Mouse (Mus musculus) ovary, adult 18-20 months (tissue): Measurements from ENCODE around the gene Rab3gap2.

Experiments used
- DNase-seq: peaks from one replicate; pipeline ENCODE4 v3.0.0; 2022; ENCODE audit warnings: low spot score, mixed read lengths

The Rab3gap2 gene

DNA sequence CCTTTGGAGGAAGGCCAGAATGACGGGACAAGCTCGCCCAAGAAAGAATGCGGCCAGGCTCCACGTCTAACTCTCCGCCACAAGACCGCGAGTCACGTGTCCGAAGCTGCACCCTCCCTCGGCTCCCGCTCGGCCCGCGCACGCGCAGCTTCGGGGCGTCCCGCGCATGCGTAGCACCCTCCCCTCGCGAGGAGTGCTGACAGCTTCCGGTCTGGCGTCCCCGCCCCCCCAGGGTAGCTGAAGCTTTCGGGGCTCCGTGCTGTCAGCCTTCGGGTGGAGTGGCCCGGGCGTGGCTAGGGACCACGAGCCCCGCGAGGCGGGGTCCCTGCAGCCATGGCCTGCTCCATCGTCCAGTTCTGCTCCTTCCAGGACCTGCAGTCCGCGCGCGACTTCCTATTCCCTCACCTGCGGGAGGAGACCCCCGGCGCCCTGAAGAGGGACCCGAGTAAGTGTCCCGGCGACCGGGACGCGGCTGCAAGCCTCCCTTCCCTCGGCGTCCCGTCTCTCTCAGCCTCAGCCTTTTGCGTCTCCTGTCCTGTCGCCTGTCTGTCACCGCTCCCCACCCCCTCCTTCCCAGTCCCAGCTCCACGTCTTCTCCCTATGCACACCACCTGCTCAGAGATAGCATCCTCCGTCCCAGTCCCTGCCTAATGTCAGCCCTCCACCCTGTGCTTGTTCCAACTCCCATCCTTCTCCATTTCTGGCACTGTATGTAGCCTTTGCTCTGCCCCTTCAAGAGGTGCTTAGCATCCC is at the start of gene Rab3gap2:
Gene Rab3gap2 (plus strand): TSS at position 209 of the 753 bp plus-strand sequence.
- peak; percentile 99 for DNase-seq

DNA sequence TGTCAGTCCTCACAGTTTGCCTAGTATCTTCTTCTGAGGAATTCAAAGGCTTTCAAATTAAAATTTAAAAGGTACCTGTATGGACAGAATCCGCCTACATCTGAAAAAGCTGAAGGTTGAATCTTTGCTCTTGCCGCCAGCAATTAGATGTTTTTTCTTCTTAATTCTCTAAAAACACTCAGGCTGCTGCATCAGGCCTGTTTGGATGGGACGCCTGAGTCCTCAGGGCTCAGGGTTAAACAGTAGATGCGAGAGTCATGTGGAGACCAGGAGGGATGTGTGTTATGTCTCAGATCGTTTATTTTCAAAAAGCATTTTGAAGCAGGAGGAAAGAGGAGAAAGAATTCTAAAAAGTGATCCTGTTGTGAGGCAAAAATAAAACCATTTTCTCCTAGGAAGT is 30.3 kb upstream of the Rab3gap2 start:
- no peak for DNase-seq

DNA sequence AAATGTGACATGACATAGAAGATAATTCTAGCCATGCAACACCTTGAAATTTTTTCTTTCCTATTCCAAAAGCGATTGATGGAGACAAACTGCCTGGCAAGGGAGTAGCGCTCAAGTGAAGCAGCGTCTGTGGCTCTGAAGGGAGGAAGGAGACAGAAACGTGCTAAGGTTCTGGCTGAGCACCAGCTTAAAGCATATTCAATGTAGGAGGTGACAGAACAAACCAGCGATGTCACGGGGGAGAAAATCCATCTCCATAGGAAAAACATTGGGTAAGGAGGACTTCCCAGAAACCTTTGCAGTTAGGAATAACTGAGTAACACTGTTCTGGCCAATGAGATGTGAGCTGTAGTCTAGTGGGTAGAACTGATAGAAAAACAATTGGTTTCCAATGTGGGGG is 26.1 kb upstream of the Rab3gap2 start:
- DNase-seq: no peak

DNA sequence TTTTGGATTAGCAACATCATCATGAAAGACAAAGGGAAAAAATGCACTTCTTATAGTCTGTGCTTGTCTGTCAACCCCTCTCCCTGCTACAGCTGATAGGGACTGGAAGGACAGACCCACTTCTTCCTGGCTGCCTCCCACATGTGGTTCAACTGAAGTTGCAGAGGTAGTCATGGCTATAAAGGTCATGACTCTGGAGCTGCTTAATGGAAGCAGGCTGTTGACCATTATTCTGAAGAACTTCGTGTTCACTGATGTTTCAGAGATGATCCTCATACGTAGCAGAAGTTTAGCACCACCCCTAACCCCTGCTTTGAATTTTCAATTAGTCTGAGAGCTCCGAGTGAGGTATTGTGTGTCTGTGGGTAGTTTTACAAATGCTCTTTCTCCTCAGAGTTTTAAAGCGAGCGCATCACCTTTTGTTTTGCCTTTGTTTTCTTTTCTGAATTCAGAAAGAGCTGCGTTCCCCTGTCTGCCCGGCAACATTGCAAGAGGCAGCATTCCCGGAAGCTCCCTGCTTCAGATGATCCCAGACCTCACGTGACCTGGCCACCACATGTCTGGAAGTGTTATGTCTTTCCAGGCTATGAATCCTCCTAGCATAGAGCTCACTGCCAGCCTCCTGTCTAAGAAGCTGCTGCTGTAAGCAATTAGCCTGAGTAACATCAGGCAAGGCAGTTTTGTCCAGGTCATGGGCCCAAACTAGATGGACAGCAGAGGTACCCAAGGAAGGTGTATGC is 20.2 kb upstream of the Rab3gap2 start:
- DNase-seq: peak; percentile 46

DNA sequence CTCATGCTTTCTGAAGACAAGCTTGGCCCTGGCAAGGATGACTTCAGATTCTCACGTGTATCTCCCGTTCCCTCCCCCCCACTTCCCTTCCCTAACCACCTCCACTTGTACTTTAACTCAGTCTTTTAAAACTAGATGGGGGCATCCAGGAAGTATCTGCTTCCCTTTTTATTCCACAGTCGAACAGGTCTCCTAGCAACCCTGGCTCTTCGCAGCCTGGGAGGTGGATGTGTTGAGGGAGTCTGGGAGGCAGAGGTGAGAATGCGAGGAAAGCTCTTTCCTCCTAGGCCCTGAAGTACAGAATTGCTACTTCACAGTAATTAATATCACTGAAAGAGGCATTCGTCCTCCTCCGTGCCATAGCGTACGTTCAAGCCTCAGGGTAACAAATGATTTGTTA is 18.4 kb upstream of the Rab3gap2 start:
- DNase-seq: no peak

DNA sequence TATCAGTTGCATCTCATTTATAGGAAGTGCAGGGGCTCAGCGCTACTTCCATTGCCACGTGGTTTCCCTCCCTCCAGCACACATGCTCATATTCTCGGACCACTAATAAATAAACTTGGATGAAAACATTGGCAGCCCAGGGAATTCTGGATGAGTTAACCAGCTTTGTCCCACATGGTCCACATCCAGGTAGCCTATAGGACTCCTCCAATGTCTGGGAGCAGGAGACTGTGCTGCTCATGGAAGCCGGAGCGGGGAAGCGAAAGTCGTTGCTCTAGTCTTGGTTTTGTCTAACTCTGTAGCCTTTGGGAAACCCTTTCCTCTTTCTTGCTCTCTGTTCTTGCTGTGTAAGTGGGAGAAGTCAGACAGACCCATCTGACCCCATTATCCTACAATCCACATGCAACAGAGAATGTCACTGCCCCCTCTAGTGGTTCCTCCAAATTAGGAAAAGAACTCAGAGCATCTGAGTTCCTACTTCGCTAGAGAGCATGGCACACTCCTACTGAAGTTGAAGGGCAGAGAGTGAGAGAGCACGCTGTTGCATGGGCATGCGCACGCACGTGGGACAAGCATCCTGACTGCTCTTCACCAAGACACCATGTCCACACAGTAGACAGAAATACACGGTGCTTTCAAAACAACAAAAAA is 16.7 kb upstream of the Rab3gap2 start:
- peak; percentile 33 for DNase-seq

DNA sequence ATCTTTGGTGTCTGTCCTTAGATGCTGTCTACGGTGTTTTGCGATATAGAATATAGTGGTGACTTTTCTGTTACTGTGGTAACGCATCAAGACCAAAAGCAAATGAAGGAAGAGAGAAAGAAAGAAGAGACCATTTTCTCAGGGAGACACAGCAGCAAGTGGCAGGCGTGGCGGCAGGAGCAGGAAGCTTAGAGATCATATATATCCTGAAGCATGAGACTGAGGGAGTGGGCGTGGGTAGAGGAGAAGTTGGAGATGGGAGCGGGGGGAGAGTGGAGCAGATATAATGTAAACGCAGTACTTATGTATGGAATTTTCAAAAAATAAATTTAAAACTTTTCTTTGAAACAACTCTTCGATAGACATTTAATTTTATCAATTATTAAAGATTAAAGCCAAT is 14.0 kb upstream of the Rab3gap2 start:
- DNase-seq: no peak

DNA sequence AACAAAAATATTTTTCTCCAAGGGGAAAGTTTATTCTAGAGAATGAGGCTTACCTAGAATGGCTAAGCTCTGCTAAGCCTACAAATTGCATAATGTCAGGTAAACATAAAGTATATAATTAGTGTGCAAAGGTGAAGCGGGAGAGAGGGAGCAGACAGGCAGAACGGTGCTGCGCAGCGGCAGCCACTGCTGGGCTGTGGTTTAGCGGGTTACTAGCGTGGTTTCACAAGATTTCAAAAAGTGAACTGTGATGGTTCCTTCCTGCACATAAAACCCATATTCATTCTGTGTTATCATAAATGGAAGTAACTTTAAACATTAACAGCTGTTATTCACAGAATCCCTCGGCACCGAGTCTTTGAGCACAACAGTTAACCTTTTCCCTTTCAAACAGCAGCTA is 11.8 kb upstream of the Rab3gap2 start:
- no peak for DNase-seq

DNA sequence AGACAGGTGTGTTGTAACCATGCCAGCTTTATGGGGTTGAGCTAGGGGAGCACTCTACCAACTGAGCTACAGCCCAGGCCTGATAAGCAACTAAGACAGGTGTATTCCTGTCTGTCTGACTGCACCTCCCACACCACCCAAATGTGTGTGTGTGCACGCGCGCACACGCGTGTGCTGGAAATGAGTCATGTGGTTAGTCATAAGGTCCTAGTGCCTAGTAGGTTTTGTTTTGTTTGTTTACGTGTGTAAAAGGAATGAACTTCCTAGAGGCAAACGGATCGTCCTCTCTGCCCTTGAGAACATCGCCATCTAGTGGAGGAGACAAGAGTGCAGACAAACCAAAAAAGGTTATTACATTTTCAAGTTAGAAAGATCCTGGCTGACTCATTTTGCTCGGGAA is 10.4 kb upstream of the Rab3gap2 start:
- no peak for DNase-seq

DNA sequence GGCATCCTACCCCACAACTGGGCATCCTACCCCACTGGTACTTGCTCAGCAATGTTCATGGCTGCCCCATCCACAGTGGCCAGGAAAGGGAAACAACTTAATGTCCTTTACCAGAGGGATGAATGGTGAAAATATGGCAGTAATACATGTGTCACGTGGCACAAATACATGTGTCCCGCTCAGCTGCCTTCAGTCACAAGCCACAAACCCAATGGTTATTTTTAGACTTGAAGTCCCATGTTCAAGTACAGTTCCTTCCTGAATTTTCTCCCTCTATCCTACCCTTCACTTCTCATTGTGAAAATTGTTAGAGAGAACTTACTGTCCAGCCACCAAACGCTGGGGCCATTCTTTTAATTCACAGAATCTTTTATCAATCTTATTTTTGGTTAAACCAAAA is 7.6 kb upstream of the Rab3gap2 start:
- no peak for DNase-seq

DNA sequence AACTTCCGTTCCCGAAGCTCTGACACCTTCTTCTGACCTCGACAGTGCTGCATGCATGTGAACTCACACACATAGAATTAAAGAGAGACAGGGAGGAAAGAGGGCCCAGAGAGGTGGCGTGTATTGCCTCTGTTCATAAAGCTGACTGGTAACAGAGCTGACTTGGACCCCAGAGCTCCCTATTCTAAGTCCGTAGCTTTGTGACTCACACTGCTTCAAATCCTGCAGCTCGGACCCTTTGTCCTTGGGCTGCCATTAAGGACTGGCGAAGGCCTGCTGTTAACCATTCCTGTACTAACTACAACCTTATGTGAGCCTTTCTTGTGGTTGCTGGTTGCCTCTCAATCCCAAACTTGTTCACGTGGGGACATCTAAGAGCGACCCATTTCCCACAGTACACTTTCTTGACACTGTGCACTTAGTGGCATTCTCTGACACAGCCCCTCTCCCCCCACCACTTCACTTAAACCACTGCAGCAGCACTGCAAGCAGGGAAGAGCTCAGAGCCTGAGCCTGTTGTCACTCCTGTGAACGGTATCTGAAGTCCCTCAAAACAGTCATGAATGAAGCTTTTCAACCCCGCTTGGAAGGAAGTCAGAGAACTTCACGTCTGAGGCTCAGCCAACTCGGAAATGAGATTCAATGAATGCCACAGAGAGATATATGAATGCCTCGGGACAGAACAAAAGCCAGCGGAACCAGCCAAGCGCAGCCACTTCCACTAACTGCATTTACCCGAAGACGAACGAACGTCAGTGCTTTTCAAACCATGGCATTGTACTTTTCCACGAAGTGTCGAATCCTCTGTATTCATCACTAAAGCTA is 3.1 kb upstream of the Rab3gap2 start:
- no peak for DNase-seq

DNA sequence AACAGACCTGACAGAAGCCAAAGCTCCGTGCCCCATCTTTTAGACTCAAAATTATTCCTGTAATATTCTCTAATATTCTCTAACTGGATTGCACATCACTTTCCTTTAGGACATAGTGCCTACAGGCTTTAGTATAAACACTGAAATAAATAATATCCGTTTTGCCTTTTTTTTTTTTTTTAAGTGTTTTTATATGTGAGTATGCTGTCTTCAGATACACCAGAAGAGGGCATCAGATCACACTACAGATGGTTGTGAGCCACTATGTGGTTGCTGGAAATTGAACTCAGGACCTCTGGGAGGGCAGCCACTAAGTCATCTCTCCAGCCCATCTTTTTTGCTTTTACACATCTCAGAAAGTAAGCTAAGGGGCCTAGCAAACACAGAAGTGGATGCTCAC is 1.9 kb upstream of the Rab3gap2 start:
- no peak for DNase-seq

DNA sequence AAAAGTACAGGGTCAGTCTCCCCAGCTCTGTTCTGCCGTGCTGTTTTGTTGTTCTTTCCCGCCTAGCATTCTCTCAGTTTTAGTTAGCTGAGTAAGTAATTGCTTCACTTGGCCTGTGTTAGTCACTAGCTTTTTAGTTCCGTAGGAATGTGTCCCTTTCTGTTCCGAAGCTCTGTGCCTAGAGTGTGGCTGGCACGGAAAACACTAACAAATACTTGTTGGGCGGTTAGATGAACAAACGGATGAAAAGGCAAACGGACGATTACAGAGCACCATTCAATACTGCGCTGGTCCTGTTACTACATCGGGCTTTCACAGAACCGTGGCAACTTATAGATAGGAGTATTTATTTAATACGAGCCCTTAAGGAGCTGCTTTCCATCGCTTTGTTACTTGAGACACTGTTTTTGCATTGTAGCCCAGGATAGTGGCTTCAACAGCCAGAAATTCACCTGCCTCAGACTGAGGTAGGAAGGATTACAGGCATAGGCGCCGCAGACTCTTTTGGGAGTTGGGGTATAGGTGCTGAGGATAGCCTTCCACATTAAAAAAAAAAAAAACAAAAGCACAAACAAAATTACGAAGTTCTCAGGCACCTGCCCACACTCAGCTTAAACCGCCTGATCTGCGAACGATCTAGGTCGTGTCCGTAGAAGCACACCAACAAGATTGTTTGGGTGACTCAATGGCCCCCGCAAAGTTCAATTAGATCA is 565 bp upstream of the Rab3gap2 start:
- DNase-seq: no peak

DNA sequence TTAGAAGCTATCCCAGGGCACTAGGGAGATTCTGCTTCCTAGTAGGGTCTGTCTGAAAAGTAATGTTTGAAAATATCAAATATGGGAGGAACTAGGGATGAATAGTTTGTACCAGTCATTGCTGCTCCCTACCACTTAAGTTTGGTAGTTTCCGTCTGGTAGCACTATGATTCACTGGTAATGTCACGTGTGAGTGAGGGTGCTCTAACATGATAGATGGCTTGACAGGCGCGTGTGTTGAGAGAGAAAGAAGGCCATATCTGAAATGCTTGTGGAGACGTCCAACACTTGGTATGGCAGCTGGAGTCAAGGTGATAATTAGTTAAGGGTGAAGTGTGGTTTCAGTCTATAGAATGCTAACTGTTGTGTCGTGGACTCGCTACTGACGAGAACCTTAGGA is 1.2 kb downstream of the Rab3gap2 start:
- no peak for DNase-seq

DNA sequence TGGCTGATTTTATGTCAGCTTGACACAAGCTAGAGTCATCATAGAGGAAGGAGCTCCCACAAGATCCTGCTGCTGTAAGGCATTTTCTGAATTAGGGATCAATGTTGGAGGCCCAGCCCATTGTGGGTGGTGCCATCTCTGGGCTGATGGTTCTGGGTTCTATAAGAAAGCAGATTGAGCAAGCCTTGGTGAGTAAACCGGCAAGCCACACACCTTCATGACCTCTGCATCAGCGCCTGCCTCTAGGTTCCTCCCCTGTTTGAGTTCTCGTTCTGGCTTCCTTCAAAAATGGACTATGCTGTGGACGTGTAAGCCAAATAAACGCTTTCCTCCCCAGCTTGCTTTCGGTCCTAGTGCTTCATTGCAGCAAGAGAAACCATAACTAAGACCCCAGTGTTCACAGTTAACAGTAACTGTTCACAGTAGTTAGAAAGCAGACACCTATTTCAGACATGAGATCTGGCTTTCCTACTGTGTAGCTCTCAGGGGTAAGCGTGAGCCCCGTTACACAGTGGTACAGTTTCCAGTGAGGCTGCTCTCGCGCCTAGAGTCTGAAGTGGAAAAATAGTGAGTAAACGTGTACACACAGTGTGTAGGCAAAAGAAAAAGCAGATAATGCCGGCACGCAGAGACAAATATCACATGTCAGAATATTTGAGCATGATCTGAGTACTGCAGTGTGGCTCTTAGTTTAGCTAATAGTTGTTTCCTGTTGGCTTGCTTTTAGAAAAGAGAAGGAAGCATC is 4.1 kb downstream of the Rab3gap2 start:
- no peak for DNase-seq

DNA sequence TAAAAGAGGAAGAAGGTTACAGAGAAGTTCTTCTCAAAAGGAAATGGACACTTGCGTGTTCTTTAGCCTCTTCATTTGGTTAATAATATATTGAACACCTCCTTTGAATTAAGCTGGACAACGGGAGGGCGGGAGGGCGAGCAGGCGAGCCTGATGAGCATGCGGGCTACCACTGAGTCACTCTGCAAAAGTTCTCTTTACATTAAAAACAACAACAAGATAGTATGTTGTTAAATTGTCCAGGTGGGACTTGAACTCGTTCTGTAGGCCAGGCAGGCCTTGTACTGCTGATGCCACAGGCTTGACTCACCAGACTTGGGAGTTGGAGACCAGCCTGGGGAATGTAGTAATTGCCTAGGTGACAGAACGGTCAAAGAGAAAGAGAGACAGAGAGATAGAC is 4.8 kb downstream of the Rab3gap2 start:
- DNase-seq: no peak

DNA sequence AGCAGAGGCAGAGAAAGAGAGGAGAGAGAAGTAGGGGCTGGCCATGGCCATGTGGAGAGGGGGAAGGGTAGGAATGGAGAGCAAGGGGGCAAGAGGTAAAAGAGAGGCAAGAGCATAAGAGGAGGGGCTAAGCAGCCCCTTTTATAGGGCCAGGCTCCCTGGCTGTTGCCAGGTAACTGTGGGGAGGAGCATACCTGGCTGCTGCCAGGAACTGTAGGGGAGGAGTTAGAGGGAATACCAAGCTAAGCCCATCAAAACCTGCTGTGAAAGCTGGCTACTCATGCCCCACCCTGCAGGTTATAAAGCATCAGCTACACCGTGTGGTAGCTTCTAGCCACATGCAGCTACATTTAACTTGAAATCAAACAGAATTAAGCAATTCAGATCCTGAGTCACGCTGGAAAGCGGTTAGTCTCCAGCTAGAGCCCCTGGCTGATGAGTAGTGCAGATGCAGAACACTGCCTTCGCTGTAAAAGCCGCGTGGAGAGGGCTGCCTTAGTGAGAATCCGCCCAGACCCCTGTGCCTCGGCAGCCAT is 5.8 kb downstream of the Rab3gap2 start:
- DNase-seq: no peak

DNA sequence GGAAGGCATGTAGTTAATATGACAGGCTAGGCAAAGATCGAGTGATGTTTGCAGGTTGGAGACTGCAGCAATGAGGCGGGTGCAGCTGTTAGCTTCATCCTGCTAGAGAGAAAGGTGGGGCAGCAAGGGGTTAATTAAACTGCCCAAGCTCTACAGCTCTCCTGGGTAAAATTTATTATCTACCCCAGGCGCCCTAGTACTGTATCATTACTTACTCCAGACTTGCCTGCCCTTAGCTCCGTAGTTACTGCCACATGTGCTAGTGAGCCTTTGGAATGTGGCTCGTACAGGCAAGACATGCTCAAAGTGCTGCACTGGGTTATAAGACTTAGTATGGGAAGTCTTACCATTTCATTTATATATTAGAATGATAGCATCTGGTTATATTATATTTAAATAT is 12.4 kb downstream of the Rab3gap2 start:
- DNase-seq: no peak

DNA sequence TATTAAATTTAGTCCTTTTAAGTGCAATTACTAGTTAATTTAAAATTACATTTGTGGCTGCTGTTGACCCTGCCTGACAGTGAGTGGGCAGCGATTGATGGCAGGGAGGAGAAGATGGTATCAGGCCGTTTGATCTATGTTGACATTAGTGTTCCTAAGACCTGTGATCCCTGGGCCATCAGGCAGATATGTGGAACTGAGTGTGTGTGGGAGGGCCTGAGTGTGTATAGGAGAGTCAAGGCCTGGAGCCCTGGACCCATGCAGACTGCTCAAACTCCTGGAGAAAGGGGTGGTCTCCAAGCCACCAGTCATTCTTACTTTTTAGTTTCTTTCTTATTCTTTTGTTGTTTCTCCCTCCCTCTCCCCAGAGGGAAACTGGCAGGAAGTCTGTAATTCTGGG is 12.8 kb downstream of the Rab3gap2 start:
- no peak for DNase-seq

DNA sequence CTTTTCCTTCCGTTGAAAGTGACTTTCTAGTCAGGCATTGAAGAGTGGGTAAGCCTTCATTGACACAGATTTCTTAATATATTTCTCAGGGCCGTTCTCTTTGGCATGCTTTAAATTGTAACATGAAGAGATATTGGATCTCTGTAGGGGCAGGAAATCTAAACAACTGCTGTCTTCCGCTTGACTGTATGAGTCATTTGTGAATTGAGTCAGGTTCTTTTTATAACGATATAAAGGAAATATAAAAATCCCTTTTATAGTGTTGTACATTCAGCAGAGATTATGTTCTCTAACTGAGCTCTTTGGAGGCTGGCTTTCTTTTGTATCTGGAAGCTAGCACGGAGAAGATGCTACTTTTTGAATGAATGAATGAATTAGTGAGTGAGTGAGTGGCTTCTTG is 14.0 kb downstream of the Rab3gap2 start:
- DNase-seq: no peak

DNA sequence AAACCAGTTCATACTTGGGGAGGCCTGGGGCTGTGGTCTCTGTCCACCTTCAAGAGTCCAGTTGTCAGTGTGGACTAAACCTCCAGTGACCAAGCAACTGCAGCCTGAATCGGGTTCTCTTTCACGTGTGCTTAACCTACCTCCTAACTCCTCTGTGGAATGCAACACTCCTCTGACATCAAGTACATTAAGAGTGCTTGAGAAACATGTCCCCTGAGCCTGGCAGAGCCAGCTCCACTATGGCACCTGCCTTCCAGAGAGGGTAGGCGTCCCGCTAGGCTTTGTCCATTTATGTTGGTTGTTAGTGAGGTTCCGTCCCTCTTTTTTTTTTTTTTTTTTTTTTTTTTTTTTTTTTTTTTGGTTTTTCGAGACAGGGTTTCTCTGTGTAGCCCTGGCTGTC is 23.0 kb downstream of the Rab3gap2 start:
- no peak for DNase-seq
